Mouse (Mus musculus): ENCODE measurements around the gene Fam57b.

DNA sequence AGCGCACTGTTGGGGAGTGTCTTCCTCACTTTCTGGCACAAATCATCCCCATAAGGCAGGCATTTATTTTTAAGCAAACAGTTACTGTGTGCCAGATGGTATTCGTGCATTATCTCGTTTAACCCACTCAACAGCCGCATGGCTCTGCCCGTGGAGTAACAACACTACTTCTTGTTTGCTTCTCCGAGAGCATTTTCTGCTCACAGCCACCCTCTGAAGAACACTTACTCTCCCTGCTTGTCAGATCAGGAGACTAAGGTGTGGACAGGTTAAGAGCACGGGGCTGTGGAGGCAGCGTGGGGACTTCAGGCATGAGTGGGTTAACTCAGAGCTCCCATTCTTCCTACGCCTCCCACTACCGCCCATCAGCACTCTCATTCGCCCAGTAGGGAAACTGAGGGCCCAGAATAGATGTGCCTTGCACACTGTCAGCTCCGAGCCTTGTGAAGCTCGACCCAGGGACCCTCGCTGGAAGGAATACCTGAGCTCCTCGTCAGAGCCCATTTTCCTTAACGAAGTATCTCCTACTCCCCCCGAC, 34.9 kb upstream of the Fam57b start:
- TF ChIP-seq EP300 (IDR thresholded peaks at IDR 0.05) (no peak), CTCF (IDR thresholded peaks at IDR 0.05) (no peak)

Measured in lung, postnatal 0 days (tissue).